Mouse (Mus musculus) forebrain, embryonic 14.5 days (tissue): ENCODE measurements around the gene Lnpep. TPM values are rescaled to one million over a fixed set of nuclear protein-coding genes. Genes with fewer than 3 reads are reported as not detected.
"Not testable (repeated sequence)": the region's sequence is repeated elsewhere in the genome, so short reads cannot be mapped to it uniquely, and the experiment has no call there.

Source experiments
- ATAC-seq: fragments of 200-750 bp; cut with Nextera tagmentation; 2 replicates; pipeline ENCODE4 v1.8.0; 2017; ENCODE audit warnings: mild to moderate bottlenecking, moderate library complexity
- DNase-seq: peaks from one replicate; pipeline ENCODE4 v3.0.0-alpha.2; 2015; ENCODE audit warnings: low spot score
- H3K27ac ChIP-seq: fragments of 300-500 bp; sonication (generic); 2 replicates; pipeline ENCODE4 v1.5.1; 2014; ENCODE audit warnings: low read depth, mild to moderate bottlenecking, control low read depth, low read length, moderate library complexity
- H3K27me3 ChIP-seq: fragments of 300-500 bp; sonication (generic); replicated peaks from 2 replicates; pipeline ENCODE4 v1.6.1; 2014; ENCODE audit warnings: low read length, control low read depth, mixed read lengths; ENCODE audit not compliant: control insufficient read depth, insufficient read depth
- H3K36me3 ChIP-seq: fragments of 300-500 bp; sonication (generic); 2 replicates; pipeline ENCODE4 v1.6.1; 2014; ENCODE audit warnings: low read length, control low read depth; ENCODE audit not compliant: control insufficient read depth, insufficient read depth
- H3K4me1 ChIP-seq: fragments of 300-500 bp; sonication (generic); 2 replicates; pipeline ENCODE4 v1.6.1; 2014; ENCODE audit warnings: antibody characterized with exemption, low read length, control low read depth; ENCODE audit not compliant: control insufficient read depth, insufficient read depth
- H3K4me2 ChIP-seq: fragments of 300-500 bp; sonication (generic); 2 replicates; pipeline ENCODE4 v1.6.1; 2014; ENCODE audit warnings: mild to moderate bottlenecking, control low read depth, low read length
- H3K4me3 ChIP-seq: fragments of 300-500 bp; sonication (generic); 2 replicates; pipeline ENCODE4 v1.5.1; 2014; ENCODE audit warnings: low read depth, low read length, control low read depth
- H3K9ac ChIP-seq: fragments of 300-500 bp; sonication (generic); 2 replicates; pipeline ENCODE4 v1.6.1; 2014; ENCODE audit warnings: mild to moderate bottlenecking, low read length, control low read depth, moderate library complexity
- H3K9me3 ChIP-seq: fragments of 300-500 bp; sonication (generic); replicated peaks from 2 replicates; pipeline ENCODE4 v1.6.1; 2016; ENCODE audit warnings: low read length, control low read depth, mixed read lengths; ENCODE audit not compliant: control insufficient read depth
- WGBS: fragments of 180-500 bp; shearing (Covaris S2); extraction: QIAGEN DNeasy Blood & Tissue Kit; methylation state at CpG from one replicate; pipeline ENCODE4 v1.1.7; 2014; 5-methylcytosine and 5-hydroxymethylcytosine counted together
- polyA plus RNA-seq: library from polyadenylated mRNA; unstranded; fragments of >200 nt; fragmentation: Nextera tagmentation; extraction: Ambion mirVana; gene quantifications from 2 replicates; pipeline ENCODE4 v1.2.1, GENCODE M21; 2014

The Lnpep gene
- polyA plus RNA-seq, 1 experiment from 2014 or later: 5.2 TPM

- Histone ChIP-seq H3K9ac (no peak overlapping the region), H3K4me2 (no peak overlapping the region), H3K4me3 (no peak overlapping the region), H3K4me1 (no peaks in the 10 kb centered on the region), H3K36me3 (peaks cover 30% of the 10 kb centered on the region; the same call in 1 of the 2 replicates), H3K27ac (no peak overlapping the region), H3K27me3 (no peaks in the 10 kb centered on the region), H3K9me3 (no peaks in the 10 kb centered on the region)
- ATAC-seq: peak; percentile 67
- DNase-seq: peak; percentile 90
- WGBS: 45% methylated on average over 3 of the region's 3 CpGs
These were observed 57.8 kb downstream of the Lnpep start for GRCm38 (mm10) chr17:17567071-17567470.

- Histone ChIP-seq H3K9me3 (no peaks in the 10 kb centered on the region), H3K27me3 (no peaks in the 10 kb centered on the region), H3K4me3 (no peak overlapping the region), H3K4me2 (no peak overlapping the region), H3K36me3 (peaks cover 18% of the 10 kb centered on the region), H3K9ac (no peak overlapping the region), H3K4me1 (no peaks in the 10 kb centered on the region), H3K27ac (no peak overlapping the region)
- ATAC-seq (no peak), DNase-seq (no peak)
- 59% methylated on average over 3 of the region's 3 CpGs for WGBS
These were observed 75.9 kb downstream of the Lnpep start for GRCm38 (mm10) chr17:17548958-17549357.

- Histone ChIP-seq H3K27me3 (no peaks in the 10 kb centered on the region), H3K4me2 (no peak overlapping the region), H3K9ac (no peak overlapping the region), H3K27ac (no peak overlapping the region), H3K4me3 (no peak overlapping the region), H3K4me1 (no peaks in the 10 kb centered on the region), H3K36me3 (peaks cover 44% of the 10 kb centered on the region), H3K9me3 (no peaks in the 10 kb centered on the region)
- DNase-seq (no peak), ATAC-seq (no peak)
These were observed 93.5 kb downstream of the Lnpep start for GRCm38 (mm10) chr17:17531338-17531737.

- no peak for DNase-seq
- Histone ChIP-seq H3K27me3 (no peaks in the 10 kb centered on the region), H3K9me3 (no peaks in the 10 kb centered on the region), H3K36me3 (no peaks in the 10 kb centered on the region), H3K9ac (no peak overlapping the region), H3K4me1 (no peaks in the 10 kb centered on the region), H3K4me3 (no peak overlapping the region), H3K27ac (no peak overlapping the region), H3K4me2 (no peak overlapping the region)
- no peak for ATAC-seq
- 57% methylated on average over 4 of the region's 4 CpGs for WGBS
These were observed 108.3 kb downstream of the Lnpep start for GRCm38 (mm10) chr17:17516384-17517016.

DNA sequence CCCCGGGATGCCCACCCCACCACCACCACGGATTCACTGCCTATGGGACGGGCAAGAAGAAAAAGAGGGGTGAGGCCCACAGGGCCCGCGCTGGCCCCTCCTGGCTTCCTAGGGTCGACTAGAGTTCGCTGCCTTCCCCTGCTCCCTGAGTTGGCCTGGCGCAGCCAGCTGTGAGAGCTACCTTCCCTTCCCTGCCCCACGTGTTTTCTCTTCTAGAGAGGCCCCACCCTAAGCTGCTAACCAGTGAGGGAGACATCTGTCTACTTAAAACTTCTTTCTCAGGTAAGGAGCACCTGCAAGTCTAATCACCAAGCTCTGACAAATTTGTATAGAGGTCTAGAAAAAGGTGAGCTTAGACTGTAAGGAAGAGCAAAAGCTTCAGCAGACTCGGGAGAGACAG is 118.2 kb downstream of the Lnpep start:
- H3K27ac ChIP-seq: no peak overlapping the region
- H3K36me3 ChIP-seq: no peaks in the 10 kb centered on the region
- no peak overlapping the region for H3K4me3 ChIP-seq
- H3K4me1 ChIP-seq: no peaks in the 10 kb centered on the region
- H3K9ac ChIP-seq: no peak overlapping the region
- no peaks in the 10 kb centered on the region for H3K9me3 ChIP-seq
- 90% methylated on average over 10 of the region's 10 CpGs for WGBS
- no peak for ATAC-seq
- no peak for DNase-seq
- no peaks in the 10 kb centered on the region for H3K27me3 ChIP-seq
- no peak overlapping the region for H3K4me2 ChIP-seq

GRCm38 (mm10) chr17:17499278-17499677 is 125.6 kb downstream of the Lnpep start:
- no peak for ATAC-seq
- no peak overlapping the region for H3K4me2 ChIP-seq
- H3K9me3 ChIP-seq: 0 out of 2 replicates have a peak, but pooled peaks cover 2% of the 10 kb centered on the region
- H3K27me3 ChIP-seq: no peaks in the 10 kb centered on the region
- no peak overlapping the region for H3K27ac ChIP-seq
- DNase-seq: no peak
- WGBS: 79% methylated on average over 3 of the region's 3 CpGs
- no peaks in the 10 kb centered on the region for H3K4me1 ChIP-seq
- H3K9ac ChIP-seq: no peak overlapping the region
- H3K36me3 ChIP-seq: no peaks in the 10 kb centered on the region
- no peak overlapping the region for H3K4me3 ChIP-seq

GRCm38 (mm10) chr17:17498848-17499247 is 126.0 kb downstream of the Lnpep start:
- Histone ChIP-seq H3K27me3 (no peaks in the 10 kb centered on the region), H3K4me2 (no peak overlapping the region), H3K4me1 (no peaks in the 10 kb centered on the region), H3K9ac (no peak overlapping the region), H3K4me3 (no peak overlapping the region), H3K27ac (no peak overlapping the region), H3K9me3 (0 out of 2 replicates have a peak, but pooled peaks cover 2% of the 10 kb centered on the region), H3K36me3 (no peaks in the 10 kb centered on the region)
- ATAC-seq (no peak), DNase-seq (peak; percentile 28)
- WGBS: 41% methylated on average over 1 of the region's 1 CpGs

GRCm38 (mm10) chr17:17496730-17497129 is 128.1 kb downstream of the Lnpep start:
- WGBS: 93% methylated on average over 7 of the region's 7 CpGs
- no peak for DNase-seq

DNA sequence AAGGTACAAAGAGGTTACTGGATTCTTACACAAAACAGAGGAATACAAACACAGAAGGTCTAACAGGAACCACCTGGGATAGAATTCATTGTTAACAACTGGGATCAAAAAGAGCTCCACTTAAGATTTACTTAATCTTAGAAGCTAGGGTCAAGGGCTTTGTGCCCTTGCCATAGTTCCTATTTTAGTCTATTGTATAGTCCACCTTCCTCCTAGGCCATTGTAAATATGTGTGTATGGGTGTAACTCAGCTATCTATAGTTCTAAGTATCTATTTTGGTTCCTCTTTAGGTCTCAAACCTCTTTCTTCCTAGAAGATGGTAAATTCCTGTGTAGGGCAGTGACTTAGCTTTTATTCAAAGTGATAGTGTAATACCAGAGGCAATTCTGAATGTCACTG is 128.6 kb downstream of the Lnpep start:
- ATAC-seq, H3K4me1 ChIP-seq, H3K27me3 ChIP-seq, H3K27ac ChIP-seq, H3K4me3 ChIP-seq, H3K4me2 ChIP-seq, H3K9ac ChIP-seq, H3K36me3 ChIP-seq, H3K9me3 ChIP-seq, DNase-seq: not testable (repeated sequence)

More at GRCm38 (mm10) chr17:17496730-17497129, 128.1 kb downstream of the Lnpep start:
- Histone ChIP-seq H3K4me1 (no peaks in the 10 kb centered on the region), H3K9me3 (0 out of 2 replicates have a peak, but pooled peaks cover 2% of the 10 kb centered on the region), H3K4me3 (no peak overlapping the region), H3K27me3 (no peaks in the 10 kb centered on the region), H3K36me3 (no peaks in the 10 kb centered on the region), H3K9ac (no peak overlapping the region), H3K4me2 (no peak overlapping the region), H3K27ac (no peak overlapping the region)
- ATAC-seq: no peak
